Mouse (Mus musculus) limb, embryonic 14.5 days (tissue): ENCODE measurements around the gene Trmt10c. TPM values are rescaled to one million over a fixed set of nuclear protein-coding genes. Genes with fewer than 3 reads are reported as not detected.
"Not testable (repeated sequence)": the region's sequence is repeated elsewhere in the genome, so short reads cannot be mapped to it uniquely, and the experiment has no call there.

ENCODE experiments used
- ATAC-seq: fragments of 200-750 bp; cut with Nextera tagmentation; 2 replicates; pipeline ENCODE4 v1.8.0; 2017; ENCODE audit warnings: low read depth, moderate number of reproducible peaks, moderate TSS enrichment; ENCODE audit not compliant: low FRiP score
- DNase-seq: peaks from one replicate; pipeline ENCODE4 v3.0.0-alpha.2; 2015; ENCODE audit warnings: low spot score
- H3K27ac ChIP-seq: fragments of 300-500 bp; sonication (generic); replicated peaks from 2 replicates; pipeline ENCODE4 v1.5.1; 2014; ENCODE audit warnings: low read depth, mild to moderate bottlenecking, low read length, moderate library complexity, mixed read lengths
- H3K27me3 ChIP-seq: fragments of 300-500 bp; sonication (generic); 2 replicates; pipeline ENCODE4 v1.6.1; 2014; ENCODE audit warnings: low read length, mixed read lengths; ENCODE audit not compliant: control insufficient read depth, insufficient read depth
- H3K36me3 ChIP-seq: fragments of 300-500 bp; sonication (generic); 2 replicates; pipeline ENCODE4 v1.6.1; 2014; ENCODE audit warnings: mild to moderate bottlenecking, low read length, moderate library complexity, mixed read lengths; ENCODE audit not compliant: control insufficient read depth, insufficient read depth
- H3K4me1 ChIP-seq: fragments of 300-500 bp; sonication (generic); 2 replicates; pipeline ENCODE4 v1.6.1; 2014; ENCODE audit warnings: antibody characterized with exemption, low read length, mixed read lengths; ENCODE audit not compliant: control insufficient read depth, insufficient read depth
- H3K4me2 ChIP-seq: fragments of 300-500 bp; sonication (generic); replicated peaks from 2 replicates; pipeline ENCODE4 v1.6.1; 2014; ENCODE audit warnings: low read depth, mild to moderate bottlenecking, low read length, moderate library complexity; ENCODE audit not compliant: severe bottlenecking
- H3K4me3 ChIP-seq: fragments of 300-500 bp; sonication (generic); replicated peaks from 2 replicates; pipeline ENCODE4 v1.5.1; 2014; ENCODE audit warnings: low read length
- H3K9ac ChIP-seq: fragments of 300-500 bp; sonication (generic); 2 replicates; pipeline ENCODE4 v1.6.1; 2014; ENCODE audit warnings: mild to moderate bottlenecking, low read depth, low read length, moderate library complexity; ENCODE audit not compliant: severe bottlenecking
- H3K9me3 ChIP-seq: fragments of 300-500 bp; sonication (generic); 2 replicates; pipeline ENCODE4 v1.6.1; 2016; ENCODE audit warnings: low read length; ENCODE audit not compliant: control insufficient read depth
- POLR2A ChIP-seq: fragments of 200-500 bp; IDR thresholded peaks from 2 replicates; pipeline ENCODE4 v1.8.0; 2012; ENCODE audit warnings: inconsistent platforms, mild to moderate bottlenecking, moderate library complexity, borderline replicate concordance; ENCODE audit not compliant: insufficient read depth, insufficient read length; ENCODE audit errors: extremely low read depth
- WGBS: fragments of 180-500 bp; shearing (Covaris S2); extraction: QIAGEN DNeasy Blood & Tissue Kit; methylation state at CpG from one replicate; pipeline ENCODE4 v1.1.7; 2014; 5-methylcytosine and 5-hydroxymethylcytosine counted together
- polyA plus RNA-seq, 2 experiments: library from polyadenylated mRNA; depleted of rRNA in 1 of 2; stranded (reverse) in 1 of 2; unstranded in 1 of 2; fragments of >200 nt; fragmentation: Nextera tagmentation in 1 of 2; extraction: Ambion mirVana in 1 of 2; gene quantifications; 2 replicates each; pipeline versions ENCODE4 v1.2.1 to v1.2.3; 2012 to 2014

The Trmt10c gene
- polyA plus RNA-seq, 2 experiments = 11.3 to 26.9 TPM

DNA sequence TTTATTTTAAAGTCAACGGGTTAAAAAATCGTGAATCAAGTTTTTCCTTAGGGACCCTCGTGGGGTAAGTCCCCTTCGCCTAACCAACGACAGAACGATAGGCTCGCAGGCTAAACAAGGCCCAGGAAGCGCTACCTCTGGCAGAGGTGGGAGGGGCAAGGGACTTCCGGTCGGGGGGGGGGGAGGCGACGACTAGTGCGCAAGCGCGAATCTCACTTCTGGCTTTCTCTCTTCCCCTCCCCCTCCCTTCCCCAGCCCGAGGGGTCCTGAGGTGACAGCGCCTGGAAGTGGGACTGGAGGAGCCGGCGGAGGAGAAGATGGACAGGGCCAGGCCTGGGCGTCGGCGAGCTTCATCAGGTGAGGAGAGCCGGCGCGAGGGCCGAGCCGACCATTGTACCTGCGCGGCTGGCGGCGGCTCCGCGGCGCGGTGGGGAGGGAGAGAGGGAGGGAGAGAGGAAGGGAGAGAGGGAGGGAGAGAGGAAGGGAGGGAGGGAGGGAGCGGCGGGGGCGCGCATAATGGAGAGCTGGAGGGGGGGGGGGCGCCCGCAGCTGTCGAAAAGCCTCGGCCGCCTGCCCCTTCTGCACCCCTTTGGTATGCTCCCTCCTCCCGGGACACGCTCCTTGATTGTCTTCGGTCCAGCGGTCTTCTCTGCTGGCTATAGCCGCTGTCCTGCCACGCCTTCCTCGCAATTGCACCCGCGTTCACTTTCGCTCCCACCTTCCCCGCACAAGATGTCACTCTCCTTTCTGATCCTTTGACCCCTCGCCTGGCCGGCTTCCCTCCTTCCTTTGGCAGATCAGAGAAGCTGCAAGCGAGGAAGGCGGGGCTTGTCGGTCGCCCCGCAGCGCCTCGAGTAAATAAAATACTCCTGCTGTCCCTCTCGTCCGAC lies 37.8 kb upstream of the Trmt10c start:
- ATAC-seq (peak; percentile 85), DNase-seq (peak; percentile 96)
- 2% methylated on average over 44 of the region's 66 CpGs for WGBS
- Histone ChIP-seq H3K9ac (peak overlapping the region; percentile 68), H3K27me3 (no peaks in the 10 kb centered on the region), H3K9me3 (no peaks in the 10 kb centered on the region), H3K4me1 (peaks cover 10% of the 10 kb centered on the region), H3K4me2 (peak overlapping the region; percentile 52), H3K4me3 (peak overlapping the region; percentile 63), H3K27ac (peak overlapping the region; percentile 85), H3K36me3 (no peaks in the 10 kb centered on the region)
- TF ChIP-seq POLR2A = 0 out of 2 replicates have a peak, but pooled peaks have one; percentile 40

DNA sequence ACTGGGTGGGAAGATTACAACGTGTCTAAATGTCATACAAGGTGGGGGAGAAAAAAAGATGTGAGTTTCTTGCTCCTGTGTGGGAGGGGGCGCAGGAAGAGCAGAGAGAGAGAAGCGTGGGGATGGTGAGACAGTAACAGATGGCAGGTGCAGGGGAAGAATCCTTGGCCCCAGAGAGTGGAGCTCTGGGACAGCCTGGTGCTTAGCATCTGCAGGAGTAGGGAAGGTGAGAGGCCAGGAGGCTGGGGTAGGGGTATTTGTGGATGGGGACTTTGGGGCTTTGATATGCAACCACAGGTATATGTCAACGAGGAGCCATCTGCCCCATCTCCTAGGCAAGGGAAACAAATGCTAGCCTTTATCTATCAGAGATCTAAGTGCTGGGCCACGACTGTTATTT lies 36.9 kb upstream of the Trmt10c start:
- Histone ChIP-seq H3K36me3 (no peaks in the 10 kb centered on the region), H3K27me3 (no peaks in the 10 kb centered on the region), H3K4me2 (peak overlapping the region; percentile 39; the same call in 1 of the 2 replicates), H3K9me3 (no peaks in the 10 kb centered on the region), H3K27ac (peak overlapping the region; percentile 85; the same call in 1 of the 2 replicates), H3K4me3 (no peak overlapping the region), H3K9ac (no peak overlapping the region), H3K4me1 (peaks cover 10% of the 10 kb centered on the region)
- no peak for TF ChIP-seq POLR2A
- DNase-seq = no peak
- WGBS = 74% methylated on average over 5 of the region's 5 CpGs
- no peak for ATAC-seq

DNA sequence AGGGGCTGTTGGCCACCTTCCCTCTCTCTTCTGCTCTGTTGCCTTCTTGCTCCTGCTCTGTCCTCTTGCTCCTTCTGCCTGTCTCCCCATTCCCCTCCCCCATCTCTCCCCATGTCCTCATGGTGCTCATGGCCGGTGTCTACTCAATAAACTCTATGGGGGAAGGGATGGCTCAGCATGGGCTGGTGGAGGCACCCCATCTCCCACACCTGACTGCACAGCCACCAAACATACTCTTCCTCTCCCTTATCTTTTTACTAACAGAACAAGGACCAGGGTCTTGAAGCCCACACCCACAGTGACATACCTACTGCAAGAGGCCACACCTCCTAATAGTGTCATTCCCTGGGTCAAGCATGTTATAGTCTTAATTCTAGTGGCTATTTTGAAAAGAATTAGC lies 36.5 kb upstream of the Trmt10c start:
- no peak overlapping the region for H3K4me3 ChIP-seq
- 80% methylated on average over 1 of the region's 1 CpGs for WGBS
- DNase-seq = no peak
- H3K36me3 ChIP-seq = no peaks in the 10 kb centered on the region
- H3K9me3 ChIP-seq = no peaks in the 10 kb centered on the region
- no peaks in the 10 kb centered on the region for H3K27me3 ChIP-seq
- no peak for TF ChIP-seq POLR2A
- no peak for ATAC-seq
- H3K9ac ChIP-seq = no peak overlapping the region
- H3K4me2 ChIP-seq = no peak overlapping the region
- peaks cover 10% of the 10 kb centered on the region for H3K4me1 ChIP-seq
- H3K27ac ChIP-seq = no peak overlapping the region

DNA sequence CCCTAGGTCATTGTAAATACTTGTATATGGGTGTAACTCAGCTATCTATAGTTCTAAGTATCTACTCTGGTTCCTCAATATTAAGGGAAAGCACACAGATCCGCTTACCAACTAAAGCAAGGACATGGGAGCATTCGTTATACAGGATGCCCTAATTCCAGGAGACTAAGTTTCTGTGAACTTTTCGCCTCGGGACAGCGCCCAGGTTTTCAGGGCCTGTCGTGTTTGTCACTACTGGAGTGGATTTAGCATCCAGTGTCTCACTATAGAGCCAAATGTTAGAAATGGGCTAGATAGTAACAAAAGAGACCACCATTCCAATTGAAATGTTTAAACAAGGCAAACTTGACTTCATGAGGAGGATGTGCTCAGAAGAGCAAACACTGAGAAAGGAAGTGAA lies 35.5 kb upstream of the Trmt10c start:
- not testable (repeated sequence) for H3K9ac ChIP-seq, H3K27ac ChIP-seq, H3K4me2 ChIP-seq, H3K4me1 ChIP-seq, H3K36me3 ChIP-seq, DNase-seq, H3K9me3 ChIP-seq, ATAC-seq, H3K27me3 ChIP-seq, H3K4me3 ChIP-seq
- 85% methylated on average over 6 of the region's 6 CpGs for WGBS

DNA sequence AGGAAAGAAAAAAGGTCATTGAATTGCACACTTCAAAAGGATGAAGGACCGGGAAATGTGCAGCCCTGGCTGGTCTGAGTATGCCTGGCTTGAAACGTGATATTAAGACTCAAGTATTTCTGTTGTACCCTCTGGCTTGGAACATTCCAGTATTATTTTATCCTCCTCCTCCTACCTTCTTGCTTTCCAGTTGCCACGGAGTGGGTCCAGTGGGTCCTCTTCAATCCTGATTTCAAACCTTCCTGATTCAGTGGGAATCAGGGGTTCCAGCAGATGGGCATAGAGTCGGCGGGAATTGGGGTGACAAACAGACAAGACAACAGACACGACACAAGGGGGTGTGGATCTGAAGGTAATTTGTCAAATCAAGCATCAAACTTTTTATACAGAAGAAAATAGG lies 34.9 kb upstream of the Trmt10c start:
- H3K4me3 ChIP-seq = no peak overlapping the region
- H3K9me3 ChIP-seq = no peaks in the 10 kb centered on the region
- peaks cover 10% of the 10 kb centered on the region for H3K4me1 ChIP-seq
- no peak for ATAC-seq
- no peaks in the 10 kb centered on the region for H3K27me3 ChIP-seq
- WGBS = 78% methylated on average over 6 of the region's 6 CpGs
- H3K27ac ChIP-seq = no peak overlapping the region
- H3K36me3 ChIP-seq = no peaks in the 10 kb centered on the region
- no peak overlapping the region for H3K4me2 ChIP-seq
- DNase-seq = no peak
- no peak overlapping the region for H3K9ac ChIP-seq
- TF ChIP-seq POLR2A = no peak
